Mouse (Mus musculus): ENCODE measurements around the gene Galntl6.

DNA sequence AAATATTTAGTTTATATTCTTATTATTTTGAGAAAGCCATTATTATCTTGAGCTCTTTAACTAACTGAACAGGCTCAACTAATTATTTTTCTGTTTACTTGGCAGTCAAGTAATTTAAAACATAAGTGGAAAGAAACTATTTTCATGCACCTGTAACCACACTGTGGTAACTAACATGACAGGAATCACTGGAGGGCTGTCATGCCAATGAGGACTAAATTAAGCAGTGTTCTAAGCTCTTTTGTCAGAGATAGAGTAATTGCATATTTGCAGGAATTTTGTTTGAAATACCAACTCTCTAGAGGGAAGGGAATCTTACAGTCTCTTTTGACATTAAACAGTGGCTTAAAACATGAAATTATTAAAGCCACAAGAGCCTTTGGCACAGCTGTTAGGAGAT is 390.5 kb downstream of the Galntl6 start:
- TF ChIP-seq POLR2A (IDR thresholded peaks at IDR 0.05; ENCODE audit: borderline replicate concordance, control insufficient read depth, low read depth, low read length) (no peak), CTCF (IDR thresholded peaks at IDR 0.05; ENCODE audit: control insufficient read depth, insufficient read depth, low read length) (no peak)
